Mouse (Mus musculus): ENCODE measurements around the gene Ang5.
"Not testable (repeated sequence)": the region's sequence is repeated elsewhere in the genome, so short reads cannot be mapped to it uniquely, and the experiment has no call there.

Ang5 gene

GRCm38 (mm10) chr14:43956769-43957168, at the start of gene Ang5:
Gene Ang5, plus strand, starts transcription at chr14:43957069.
- not testable (repeated sequence) for DNase-seq (ENCODE audit: low spot score)

- not testable (repeated sequence) for DNase-seq (ENCODE audit: low spot score)
These were observed 38.7 kb upstream of the Ang5 start for GRCm38 (mm10) chr14:43918214-43918613.

GRCm38 (mm10) chr14:43923459-43923858, 33.4 kb upstream of the Ang5 start, which contains the start of gene Ear10:
Gene Ear10, minus strand, starts transcription at chr14:43923559.
- DNase-seq (ENCODE audit: low spot score): not testable (repeated sequence)

- DNase-seq (ENCODE audit: low spot score): peak; percentile 28
These were observed 32.0 kb upstream of the Ang5 start, which contains the start of gene Gm8113 for GRCm38 (mm10) chr14:43924688-43925403. Gene Gm8113, plus strand, starts transcription at chr14:43925390.

GRCm38 (mm10) chr14:43925404-43925950, 31.4 kb upstream of the Ang5 start:
- DNase-seq (ENCODE audit: low spot score): not testable (repeated sequence)

- peak; percentile 6 for DNase-seq (ENCODE audit: low spot score)
These were observed 23.9 kb upstream of the Ang5 start for GRCm38 (mm10) chr14:43932991-43933390.

GRCm38 (mm10) chr14:43933399-43933798, 23.5 kb upstream of the Ang5 start:
- DNase-seq (ENCODE audit: low spot score): not testable (repeated sequence)

GRCm38 (mm10) chr14:43953382-43953781, 3.5 kb upstream of the Ang5 start:
- DNase-seq (ENCODE audit: low spot score): not testable (repeated sequence)

- not testable (repeated sequence) for DNase-seq (ENCODE audit: low spot score)
These were observed 1.8 kb upstream of the Ang5 start for GRCm38 (mm10) chr14:43955074-43955473.

- DNase-seq (ENCODE audit: low spot score): no peak
These were observed 26.6 kb downstream of the Ang5 start for GRCm38 (mm10) chr14:43983454-43983853.

GRCm38 (mm10) chr14:43983897-43984296, 27.0 kb downstream of the Ang5 start:
- peak; percentile 54 for DNase-seq (ENCODE audit: low spot score)

- no peak for DNase-seq (ENCODE audit: low spot score)
These were observed 29.3 kb downstream of the Ang5 start for GRCm38 (mm10) chr14:43986147-43986546.

- DNase-seq (ENCODE audit: low spot score): peak; percentile 61
These were observed 30.5 kb downstream of the Ang5 start for GRCm38 (mm10) chr14:43987404-43987803.

GRCm38 (mm10) chr14:43998455-43999000, 41.7 kb downstream of the Ang5 start:
- DNase-seq (ENCODE audit: low spot score): not testable (repeated sequence)

GRCm38 (mm10) chr14:44001600-44001999, 44.7 kb downstream of the Ang5 start:
- DNase-seq (ENCODE audit: low spot score): no peak

GRCm38 (mm10) chr14:44002169-44002568, 45.3 kb downstream of the Ang5 start, which contains the start of gene Ang6:
Gene Ang6, minus strand, starts transcription at chr14:44002269.
- no peak for DNase-seq (ENCODE audit: low spot score)

GRCm38 (mm10) chr14:44008021-44008420, 51.2 kb downstream of the Ang5 start:
- DNase-seq (ENCODE audit: low spot score): not testable (repeated sequence)

- DNase-seq (ENCODE audit: low spot score): not testable (repeated sequence)
These were observed 52.8 kb downstream of the Ang5 start for GRCm38 (mm10) chr14:44009686-44010085.

Measured in ovary, postnatal 36 days (tissue).